Mouse (Mus musculus): ENCODE measurements around the gene Gcnt4.

The Gcnt4 gene

DNA sequence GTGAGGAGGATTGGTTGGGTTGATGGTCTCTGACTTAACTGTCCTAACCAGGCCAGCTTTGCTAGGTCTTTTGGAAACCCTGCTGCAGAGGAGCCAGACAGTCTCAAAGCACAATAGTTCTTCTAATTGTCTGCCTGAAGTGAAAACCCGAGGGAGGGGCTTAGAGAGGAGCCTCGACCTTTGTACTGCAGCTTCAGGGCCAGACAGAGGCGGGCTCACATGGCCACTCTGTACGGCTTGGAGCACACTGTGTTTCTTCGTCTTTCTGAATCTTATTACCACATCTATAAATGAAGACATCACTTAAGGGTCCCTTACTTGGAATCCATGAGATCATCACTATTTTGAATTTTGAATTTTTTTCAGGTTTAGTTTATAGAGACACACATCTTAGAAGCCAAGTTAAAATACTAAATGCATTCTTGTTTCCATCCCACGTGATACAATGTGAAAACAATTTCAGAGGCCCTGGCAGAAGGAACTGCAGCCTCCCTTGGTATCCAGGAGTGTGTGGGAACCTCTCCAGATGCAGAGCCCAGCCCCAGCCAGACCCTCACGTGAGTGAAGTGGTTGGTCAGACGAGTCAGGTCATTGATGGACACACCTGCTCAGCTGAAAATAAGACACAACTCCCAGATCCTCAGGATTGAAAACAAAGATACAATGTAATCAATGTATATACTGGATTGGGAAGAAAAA, 69.0 kb downstream of the Gcnt4 start:
- DNase-seq (ENCODE audit: low spot score), result peak; percentile 35

DNA sequence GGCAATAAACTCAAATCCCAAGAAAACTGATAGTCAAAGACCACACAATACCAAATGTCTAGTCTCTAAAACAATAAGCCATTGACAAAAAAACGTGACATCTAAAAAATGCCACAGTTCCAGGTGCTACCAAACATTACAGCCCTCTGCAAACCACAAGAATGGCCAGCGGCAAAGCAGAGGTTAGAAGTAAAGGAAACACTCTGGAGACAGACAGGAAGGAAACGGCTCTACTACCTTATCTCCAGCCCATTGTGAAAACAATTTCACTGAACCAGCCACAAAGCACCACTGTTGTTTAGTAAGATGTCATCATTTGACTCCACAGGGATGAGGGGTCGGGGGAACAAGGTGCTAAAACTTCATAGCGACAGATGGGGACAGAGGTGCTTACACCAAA, 70.8 kb downstream of the Gcnt4 start:
- no peak for DNase-seq (ENCODE audit: low spot score)

DNA sequence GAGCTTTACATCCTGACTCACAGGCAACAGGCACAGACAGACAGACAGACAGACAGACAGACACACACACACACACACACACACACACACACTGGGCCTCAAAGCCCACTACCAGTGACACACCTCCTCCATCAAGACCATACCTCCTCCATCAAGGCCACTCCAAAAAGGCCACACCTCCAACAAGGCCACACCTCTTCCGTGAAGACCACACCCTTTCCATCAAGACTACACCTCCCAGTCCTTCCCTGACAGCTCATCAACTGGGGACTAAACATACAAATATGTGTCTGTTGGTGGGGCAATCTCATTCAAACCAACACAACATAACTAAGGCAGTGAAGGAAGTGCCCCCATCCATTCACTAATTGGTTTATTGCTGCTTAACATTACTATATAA, 72.6 kb downstream of the Gcnt4 start:
- no peak for DNase-seq (ENCODE audit: low spot score)

All from embryo, embryonic 10.5 days (tissue).